Mouse (Mus musculus): ENCODE results near the gene Gm17509.
A peak's percentile ranks its signal among the peaks of the same experiment; 100 is the strongest.
"Not testable (repeated sequence)": the region's sequence is repeated elsewhere in the genome, so short reads cannot be mapped to it uniquely, and the experiment has no call there.

Gm17509 gene

GRCm38 (mm10) chr13:117206066-117206465, 14.8 kb downstream of the Gm17509 start:
- no peak for DNase-seq

- DNase-seq = no peak
Measured at GRCm38 (mm10) chr13:117204685-117205084, 16.2 kb downstream of the Gm17509 start.

GRCm38 (mm10) chr13:117202755-117203471, 18.0 kb downstream of the Gm17509 start:
- DNase-seq = no peak

- DNase-seq = peak; percentile 34
Measured at GRCm38 (mm10) chr13:117198402-117199083, 22.3 kb downstream of the Gm17509 start.

- DNase-seq = no peak
Measured at GRCm38 (mm10) chr13:117197666-117198065, 23.2 kb downstream of the Gm17509 start.

- no peak for DNase-seq
Measured at GRCm38 (mm10) chr13:117195569-117196495, 25.0 kb downstream of the Gm17509 start.

- no peak for DNase-seq
Measured at GRCm38 (mm10) chr13:117193422-117193983, 27.4 kb downstream of the Gm17509 start.

GRCm38 (mm10) chr13:117192161-117192560, 28.7 kb downstream of the Gm17509 start:
- no peak for DNase-seq

GRCm38 (mm10) chr13:117185329-117185728, 35.5 kb downstream of the Gm17509 start:
- DNase-seq = no peak

GRCm38 (mm10) chr13:117183288-117183687, 37.6 kb downstream of the Gm17509 start:
- DNase-seq = no peak

GRCm38 (mm10) chr13:117180912-117181311, 40.0 kb downstream of the Gm17509 start:
- not testable (repeated sequence) for DNase-seq
